Mouse (Mus musculus) MEL (cell line): ENCODE results near the gene Prcd. TPM values are rescaled to one million over a fixed set of nuclear protein-coding genes. Genes with fewer than 3 reads are reported as not detected.

Experiments used
- DNase-seq: peaks from one replicate; pipeline ENCODE4 v3.0.0; 2011; ENCODE audit warnings: low read depth, low spot score
- H3K27ac ChIP-seq: 2 replicates; pipeline ENCODE4 v1.5.1; 2012; ENCODE audit warnings: low read depth, mild to moderate bottlenecking, control low read depth, low read length, moderate library complexity; ENCODE audit not compliant: control insufficient read depth
- H3K27me3 ChIP-seq, 2 experiments: fragments of 150-350 bp in 1 of 2; sonication (generic) in 1 of 2; 2 replicates each; pipeline ENCODE4 v1.6.1; 2012; ENCODE audit warnings: low read length in 2 of 2, mild to moderate bottlenecking in 2 of 2, improper control_type of control experiment in 1 of 2, moderate library complexity in 1 of 2; ENCODE audit not compliant: insufficient read depth in 2 of 2, control insufficient read depth in 1 of 2
- H3K36me3 ChIP-seq, 2 experiments: 2 replicates each; pipeline ENCODE4 v1.6.1; 2012 to 2014; ENCODE audit warnings: low read length in 2 of 2, improper control_type of control experiment in 1 of 2, inconsistent platforms in 1 of 2, mild to moderate bottlenecking in 1 of 2; ENCODE audit not compliant: insufficient read depth in 2 of 2, control insufficient read depth in 1 of 2
- H3K4me1 ChIP-seq, 2 experiments: fragments of 150-350 bp in 1 of 2; sonication (generic) in 1 of 2; 2 replicates each; pipeline ENCODE4 v1.6.1; 2012; ENCODE audit warnings: low read length in 2 of 2, improper control_type of control experiment in 1 of 2, mild to moderate bottlenecking in 1 of 2; ENCODE audit not compliant: insufficient read depth in 2 of 2, control insufficient read depth in 1 of 2
- H3K4me3 ChIP-seq, 2 experiments: fragments of 150-350 bp in 1 of 2; sonication (generic) in 1 of 2; 2 replicates each; pipeline ENCODE4 v1.5.1; 2012; ENCODE audit warnings: low read depth in 2 of 2, low read length in 2 of 2, mild to moderate bottlenecking in 2 of 2, moderate library complexity in 2 of 2, control low read depth in 1 of 2, improper control_type of control experiment in 1 of 2; ENCODE audit not compliant: control insufficient read depth in 1 of 2, insufficient read depth in 1 of 2
- H3K79me2 ChIP-seq: 2 replicates; pipeline ENCODE4 v1.6.1; 2012; ENCODE audit warnings: mild to moderate bottlenecking, low read length, moderate library complexity; ENCODE audit not compliant: control insufficient read depth, poor library complexity, insufficient read depth
- H3K9ac ChIP-seq: 2 replicates; pipeline ENCODE4 v1.6.1; 2012; ENCODE audit warnings: low read depth, mild to moderate bottlenecking, control low read depth, low read length, moderate library complexity; ENCODE audit not compliant: control insufficient read depth, poor library complexity, severe bottlenecking
- H3K9me3 ChIP-seq: fragments of 150-350 bp; sonication (generic); replicated peaks from 2 replicates; pipeline ENCODE4 v1.6.1; 2012; ENCODE audit warnings: mild to moderate bottlenecking, low read length, improper control_type of control experiment, moderate library complexity; ENCODE audit not compliant: insufficient read depth
- BHLHE40 ChIP-seq: IDR thresholded peaks from 2 replicates; pipeline ENCODE4 v1.6.1; 2012; ENCODE audit warnings: low read depth, mild to moderate bottlenecking, inconsistent platforms, low read length, improper control_type of control experiment, borderline replicate concordance
- CHD2 ChIP-seq: IDR thresholded peaks from 2 replicates; pipeline ENCODE4 v1.6.1; 2011; ENCODE audit warnings: low read length, improper control_type of control experiment
- CTCF ChIP-seq, 3 experiments: IDR thresholded peaks in 2 of 3; conservative IDR thresholded peaks in 1 of 3; 2 replicates each; pipeline ENCODE4 v1.5.1; 2011 to 2012; ENCODE audit warnings: low read length in 3 of 3, low read depth in 2 of 3, mild to moderate bottlenecking in 2 of 3, improper control_type of control experiment in 1 of 3, inconsistent platforms in 1 of 3, mixed read lengths in 1 of 3, moderate library complexity in 1 of 3; ENCODE audit not compliant: control insufficient read depth in 1 of 3, insufficient read depth in 1 of 3, poor library complexity in 1 of 3, severe bottlenecking in 1 of 3
- E2F4 ChIP-seq: IDR thresholded peaks from 2 replicates; pipeline ENCODE4 v1.6.1; 2011; ENCODE audit warnings: low read depth, low read length, improper control_type of control experiment, borderline replicate concordance
- EP300 ChIP-seq, 2 experiments: IDR thresholded peaks; 2 replicates each; pipeline ENCODE4 v1.6.1; 2011; ENCODE audit warnings: improper control_type of control experiment in 2 of 2, low read length in 2 of 2, low read depth in 1 of 2, mild to moderate bottlenecking in 1 of 2
- GATA1 ChIP-seq: IDR thresholded peaks from 2 replicates; pipeline ENCODE4 v1.6.1; 2011; ENCODE audit warnings: low read depth, low read length, improper control_type of control experiment
- HCFC1 ChIP-seq: IDR thresholded peaks from 2 replicates; pipeline ENCODE4 v1.6.1; 2012; ENCODE audit warnings: low read depth, mild to moderate bottlenecking, inconsistent platforms, low read length, improper control_type of control experiment, moderate library complexity
- JUND ChIP-seq: IDR thresholded peaks from 2 replicates; pipeline ENCODE4 v1.6.1; 2011; ENCODE audit warnings: low read depth, mild to moderate bottlenecking, improper control_type of control experiment, low read length
- KAT2A ChIP-seq: conservative IDR thresholded peaks from 2 replicates; pipeline ENCODE4 v1.6.1; 2012; ENCODE audit warnings: low read depth, low read length, improper control_type of control experiment, inconsistent platforms
- MAFK ChIP-seq: IDR thresholded peaks from 2 replicates; pipeline ENCODE4 v1.6.1; 2011; ENCODE audit warnings: low read depth, mild to moderate bottlenecking, low read length, improper control_type of control experiment, borderline replicate concordance
- MAX ChIP-seq: IDR thresholded peaks from 2 replicates; pipeline ENCODE4 v1.6.1; 2011; ENCODE audit warnings: low read length, improper control_type of control experiment
- MAZ ChIP-seq: IDR thresholded peaks from 2 replicates; pipeline ENCODE4 v1.6.1; 2012; ENCODE audit warnings: low read depth, mild to moderate bottlenecking, inconsistent platforms, low read length, improper control_type of control experiment
- MEF2A ChIP-seq: IDR thresholded peaks from 2 replicates; pipeline ENCODE4 v1.6.1; 2014; ENCODE audit warnings: low read depth, mild to moderate bottlenecking, inconsistent platforms, low read length, improper control_type of control experiment; ENCODE audit not compliant: poor library complexity, insufficient replicate concordance, severe bottlenecking; ENCODE audit errors: extremely low read depth
- MYC ChIP-seq: IDR thresholded peaks from 2 replicates; pipeline ENCODE4 v1.6.1; 2011; ENCODE audit warnings: low read depth, mild to moderate bottlenecking, low read length, improper control_type of control experiment, moderate library complexity
- NRF1 ChIP-seq: IDR thresholded peaks from 2 replicates; pipeline ENCODE4 v1.6.1; 2014; ENCODE audit warnings: low read depth, mild to moderate bottlenecking, inconsistent platforms, low read length, improper control_type of control experiment, moderate library complexity; ENCODE audit not compliant: poor library complexity, insufficient read depth, severe bottlenecking
- POLR2A ChIP-seq, 2 experiments: IDR thresholded peaks; 2 replicates each; pipeline ENCODE4 v1.6.1; 2011 to 2012; ENCODE audit warnings: low read length in 2 of 2, mild to moderate bottlenecking in 2 of 2, control low read depth in 1 of 2, improper control_type of control experiment in 1 of 2, low read depth in 1 of 2, moderate library complexity in 1 of 2; ENCODE audit not compliant: control insufficient read depth in 1 of 2, insufficient read depth in 1 of 2, poor library complexity in 1 of 2
- POLR2AphosphoS2 ChIP-seq: IDR thresholded peaks from 2 replicates; pipeline ENCODE4 v1.6.1; 2011; ENCODE audit warnings: low read length, improper control_type of control experiment
- POLR2AphosphoS5 ChIP-seq: IDR thresholded peaks from 2 replicates; pipeline ENCODE4 v1.6.1; 2012; ENCODE audit warnings: low read depth, borderline replicate concordance, mild to moderate bottlenecking, inconsistent platforms, low read length, moderate library complexity, mixed read lengths
- RAD21 ChIP-seq: IDR thresholded peaks from 2 replicates; pipeline ENCODE4 v1.6.1; 2011; ENCODE audit warnings: mild to moderate bottlenecking, low read depth, low read length, improper control_type of control experiment
- RCOR1 ChIP-seq: IDR thresholded peaks from 2 replicates; pipeline ENCODE4 v1.6.1; 2012; ENCODE audit warnings: low read depth, mild to moderate bottlenecking, inconsistent platforms, low read length, improper control_type of control experiment
- SIN3A ChIP-seq: IDR thresholded peaks from 2 replicates; pipeline ENCODE4 v1.6.1; 2012; ENCODE audit warnings: low read length, improper control_type of control experiment, inconsistent platforms
- SMC3 ChIP-seq: IDR thresholded peaks from 2 replicates; pipeline ENCODE4 v1.6.1; 2011; ENCODE audit warnings: low read depth, low read length, improper control_type of control experiment
- TAL1 ChIP-seq: IDR thresholded peaks from 2 replicates; pipeline ENCODE4 v1.6.1; 2012; ENCODE audit warnings: mild to moderate bottlenecking, inconsistent platforms, low read length, moderate library complexity, mixed read lengths
- TBP ChIP-seq: IDR thresholded peaks from 2 replicates; pipeline ENCODE4 v1.8.0; 2011; ENCODE audit warnings: low read depth, low read length, improper control_type of control experiment
- TCF12 ChIP-seq: IDR thresholded peaks from 2 replicates; pipeline ENCODE4 v1.6.1; 2014; ENCODE audit warnings: low read depth, mild to moderate bottlenecking, inconsistent platforms, low read length, improper control_type of control experiment, moderate library complexity
- UBTF ChIP-seq: IDR thresholded peaks from 2 replicates; pipeline ENCODE4 v1.6.1; 2012; ENCODE audit warnings: low read depth, mild to moderate bottlenecking, inconsistent platforms, low read length, improper control_type of control experiment, moderate library complexity, borderline replicate concordance; ENCODE audit not compliant: insufficient read depth
- USF1 ChIP-seq: IDR thresholded peaks from 2 replicates; pipeline ENCODE4 v1.6.1; 2014; ENCODE audit warnings: low read depth, mild to moderate bottlenecking, inconsistent platforms, low read length, improper control_type of control experiment, moderate library complexity
- USF2 ChIP-seq, 2 experiments: IDR thresholded peaks; 2 replicates each; pipeline ENCODE4 v1.6.1; 2011 to 2012; ENCODE audit warnings: improper control_type of control experiment in 2 of 2, low read length in 2 of 2, borderline replicate concordance in 1 of 2, inconsistent platforms in 1 of 2, low read depth in 1 of 2, mild to moderate bottlenecking in 1 of 2; ENCODE audit not compliant: insufficient read depth in 1 of 2
- ZKSCAN1 ChIP-seq: IDR thresholded peaks from 2 replicates; pipeline ENCODE4 v1.6.1; 2012; ENCODE audit warnings: low read depth, mild to moderate bottlenecking, inconsistent platforms, low read length, improper control_type of control experiment, moderate library complexity
- ZMIZ1 ChIP-seq: IDR thresholded peaks from 2 replicates; pipeline ENCODE4 v1.6.1; 2012; ENCODE audit warnings: low read depth, mild to moderate bottlenecking, inconsistent platforms, low read length, improper control_type of control experiment, moderate library complexity
- ZNF384 ChIP-seq: IDR thresholded peaks from 2 replicates; pipeline ENCODE4 v1.6.1; 2012; ENCODE audit warnings: low read depth, mild to moderate bottlenecking, inconsistent platforms, low read length, improper control_type of control experiment
- polyA plus RNA-seq, 2 experiments: library from polyadenylated mRNA; stranded (reverse) in 1 of 2; unstranded in 1 of 2; fragments of >175 nt in 1 of 2; fragments of >200 nt in 1 of 2; gene quantifications; 2 replicates each; pipeline versions ENCODE4 v1.2.1 to v1.2.4; 2012; ENCODE audit warnings: low replicate concordance in 2 of 2, low read depth in 1 of 2; ENCODE audit not compliant: insufficient read length in 2 of 2, insufficient read depth in 1 of 2, missing spikeins in 1 of 2
- total RNA-seq: library from RNA; depleted of rRNA; stranded (reverse); fragments of 300-350 nt; gene quantifications from 2 replicates; pipeline ENCODE4 v1.2.3, GENCODE M21; 2012

The Prcd gene
- total and polyA plus RNA-seq, 3 experiments = 44.4 to 72.2 TPM; not detected in 1

DNA sequence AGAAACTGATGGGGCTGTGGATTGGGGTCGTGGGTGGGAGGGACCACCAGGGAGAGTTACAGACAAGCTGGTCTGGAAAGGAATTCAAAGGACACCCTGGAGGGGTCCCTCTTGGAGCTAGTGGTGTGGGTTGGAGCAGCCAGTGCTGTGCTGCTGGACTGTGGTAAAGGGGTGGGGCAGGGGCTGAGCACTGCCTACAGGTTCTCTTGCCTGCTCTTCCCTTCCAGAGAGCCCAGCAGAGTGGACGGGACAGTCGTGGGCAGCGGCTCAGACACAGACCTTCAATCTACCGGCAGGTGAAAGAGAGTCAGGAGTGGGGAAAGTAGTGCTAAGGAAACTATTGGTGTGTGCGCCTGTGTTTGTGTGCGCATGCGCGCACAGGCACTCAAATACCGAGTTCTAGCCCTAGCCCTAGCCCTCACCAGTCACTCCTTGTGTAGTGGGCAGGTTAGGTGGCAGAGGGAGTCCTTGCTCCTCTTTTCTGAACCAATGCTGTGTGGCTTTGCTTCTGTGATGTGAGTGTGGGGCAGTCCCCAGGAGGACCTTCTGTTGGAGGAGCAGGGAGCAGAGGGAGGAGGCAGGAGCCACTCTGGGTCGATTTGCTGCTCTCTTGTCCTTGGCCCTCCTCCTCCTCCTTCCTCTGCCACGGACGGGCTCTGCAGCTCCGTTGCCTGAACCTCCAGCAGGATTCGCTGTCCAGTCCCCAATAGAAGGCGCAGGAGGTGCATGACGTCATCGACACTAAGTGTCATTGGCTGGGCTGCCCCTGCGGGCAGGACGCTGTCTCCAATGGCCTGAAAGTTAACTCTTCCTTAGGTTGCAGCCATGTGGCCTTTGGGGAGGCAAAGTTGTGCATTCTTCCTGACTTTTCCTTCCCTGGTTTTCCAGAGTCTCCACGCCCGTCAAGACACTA lies 4.2 kb downstream of the Prcd start (continued):
- TF ChIP-seq MAX = peak; percentile 97
- TF ChIP-seq EP300 (IDR thresholded peaks at IDR 0.05; ENCODE audit: low read depth in 1 of 2, low read length in 2 of 2) = 0 out of 4 replicates have a peak, but pooled peaks of 1 of the 2 experiments have one; percentile 27
- peak; percentile 90; the same call in 1 of the 2 replicates for TF ChIP-seq ZMIZ1
- TF ChIP-seq MAZ = 0 out of 2 replicates have a peak, but pooled peaks have one; percentile 33
- TF ChIP-seq TAL1 = no peak
- TF ChIP-seq SMC3 = no peak
- TF ChIP-seq HCFC1 = peak; percentile 78
- TF ChIP-seq RAD21 = no peak
- no peak for TF ChIP-seq E2F4
- no peak; the same call in 1 of the 2 replicates for TF ChIP-seq BHLHE40
- no peak for TF ChIP-seq RCOR1
- TF ChIP-seq SIN3A = peak; percentile 92
- peak; percentile 94 for TF ChIP-seq TBP
- TF ChIP-seq CHD2 = no peak
- TF ChIP-seq MEF2A = no peak

- no peaks in the 10 kb centered on the region; the same call in 1 of the 2 replicates for H3K79me2 ChIP-seq
- peaks cover 0 to 19% of the 10 kb centered on the region in 2 experiments; a peak in 2 of 4 replicates for H3K36me3 ChIP-seq
- peak overlapping the region; percentile 77 for H3K9ac ChIP-seq
- H3K9me3 ChIP-seq = no peaks in the 10 kb centered on the region
- H3K27ac ChIP-seq = peak overlapping the region; percentile 96
- peak; percentile 91 for DNase-seq
- H3K4me1 ChIP-seq = peaks cover 11 to 54% of the 10 kb centered on the region in 2 experiments
- peaks cover 0 to 7% of the 10 kb centered on the region in 2 experiments; a peak in 1 of 4 replicates for H3K27me3 ChIP-seq
- H3K4me3 ChIP-seq = peak overlapping the region; percentile 15 to 46
- TF ChIP-seq UBTF = no peak
- TF ChIP-seq KAT2A = no peak; the same call in 1 of the 2 replicates
- no peak for TF ChIP-seq BHLHE40
- no peak for TF ChIP-seq USF1
- peak in 1 of 2 experiments; percentile 51; a peak in 1 of 4 replicates for TF ChIP-seq POLR2A (IDR thresholded peaks at IDR 0.05; ENCODE audit: control insufficient read depth in 1 of 2, insufficient read depth in 1 of 2, low read depth in 1 of 2, low read length in 2 of 2, poor library complexity in 1 of 2)
- TF ChIP-seq GATA1 = no peak
- TF ChIP-seq POLR2AphosphoS5 = no peak; the same call in 1 of the 2 replicates
- TF ChIP-seq USF2 (IDR thresholded peaks at IDR 0.05; ENCODE audit: borderline replicate concordance in 1 of 2, insufficient read depth in 1 of 2, low read depth in 1 of 2, low read length in 2 of 2) = no peak
- no peak for TF ChIP-seq POLR2AphosphoS2
- no peak for TF ChIP-seq RCOR1
- no peak for TF ChIP-seq CHD2
- 0 out of 2 replicates have a peak, but pooled peaks have one; percentile 19 for TF ChIP-seq MYC
- TF ChIP-seq MAFK = no peak
- peak; percentile 26; the same call in 1 of the 2 replicates for TF ChIP-seq TCF12
- TF ChIP-seq EP300 (IDR thresholded peaks at IDR 0.05; ENCODE audit: low read depth in 1 of 2, low read length in 2 of 2) = no peak
- TF ChIP-seq MAZ = no peak
- TF ChIP-seq ZNF384 = no peak
- TF ChIP-seq TAL1 = no peak
- no peak for TF ChIP-seq NRF1
- no peak for TF ChIP-seq ZKSCAN1
- no peak for TF ChIP-seq SMC3
- TF ChIP-seq JUND = no peak
- TF ChIP-seq TBP = no peak
- no peak for TF ChIP-seq CTCF (IDR thresholded peaks at IDR 0.05 in 2 of 3, conservative IDR thresholded peaks at IDR 0.05 in 1 of 3; ENCODE audit: control insufficient read depth in 1 of 3, insufficient read depth in 1 of 3, low read depth in 2 of 3, low read length in 3 of 3, poor library complexity in 1 of 3, severe bottlenecking in 1 of 3)
- no peak for TF ChIP-seq MEF2A
Observed at GRCm38 (mm10) chr11:116658238-116658637, 4.9 kb downstream of the Prcd start.
